Mouse (Mus musculus) small intestine, adult 2 months (tissue): ENCODE measurements at regions not wholly inside any gene's neighbourhood (a gene's known extent, or its start where the extent isn't known, plus 50 kb on each side); places are given as distances from the start of the nearest gene placed in this dataset.

Source experiments
- CTCF ChIP-seq: fragments of 200-500 bp; IDR thresholded peaks from 2 replicates; pipeline ENCODE4 v1.5.1; 2012; ENCODE audit warnings: low read depth, mild to moderate bottlenecking, control low read depth, inconsistent platforms, low read length, moderate library complexity, mixed read lengths; ENCODE audit not compliant: insufficient replicate concordance, insufficient read length; ENCODE audit errors: extremely low read depth
- POLR2A ChIP-seq: fragments of 200-500 bp; IDR thresholded peaks from 2 replicates; pipeline ENCODE4 v1.6.1; 2012; ENCODE audit warnings: low read depth, mild to moderate bottlenecking, control low read depth, inconsistent platforms, low read length, moderate library complexity

- TF ChIP-seq POLR2A (no peak), CTCF (no peak)
Observed at GRCm38 (mm10) chr4:137164933-137165332, 112.4 kb upstream of the Wnt4 start.
